Mouse (Mus musculus): ENCODE data around the gene Dagla.

- TF ChIP-seq POLR2A (IDR thresholded peaks at IDR 0.05; ENCODE audit: extremely low read depth, insufficient read depth, low read length) (no peak), CTCF (IDR thresholded peaks at IDR 0.05; ENCODE audit: low read depth, low read length) (no peak)
Observed at GRCm38 (mm10) chr19:10221585-10221984, 83.1 kb downstream of the Dagla start.

All from liver, adult 2 months (tissue).